ENCODE assay signal across 32 mouse cellular contexts in genomic region chr6:85823382-85824090, GRCm38 (mm10). TPM values are rescaled to one million over a fixed set of nuclear protein-coding genes. Genes with fewer than 3 reads are reported as not detected.
DNase-seq lines count a peak whose midpoint lies in the region; ATAC-seq and TF ChIP-seq lines count a peak whose summit lies in the region.
"Had no signal": no experiment of that assay in that cellular context is flagged by ENCODE, and none has a peak within 500 bp of the region (broad histone marks: within the 10 kb centered on the region; RNA-seq: fewer than 3 reads in every experiment).

No protein-coding gene starts in this region.

- H3K79me2 ChIP-seq in liver, adult 2 months (ENCODE audit: control insufficient read depth, insufficient read depth, low read length): no peaks in the 10 kb centered on the region

- peak; percentile 67 for DNase-seq in kidney, adult 2 months
- DNase-seq in kidney, postnatal 10 days: no peak
- peak; percentile 97 for DNase-seq in liver, adult 2 months (ENCODE audit: extremely low read depth, low read depth, low spot score)
- no peak for DNase-seq in cerebellum, adult 9-10 months
- DNase-seq: adrenal gland, postnatal 10 days; adrenal gland, postnatal 36 days; B cell, adult 2 months; cerebellum, adult 18-20 months; cerebellum, adult 9-11 months; cerebellum, postnatal 25 days; gastrocnemius, postnatal 25 days; heart, adult 2 months; heart, postnatal 14 days had no signal

- H3K4me1 ChIP-seq in kidney, adult 2 months (ENCODE audit: control insufficient read depth, insufficient read depth, low read length): peaks cover 25% of the 10 kb centered on the region
- H3K4me1 ChIP-seq in liver, adult 2 months (ENCODE audit: control insufficient read depth, insufficient read depth, low read length): peaks cover 17% of the 10 kb centered on the region
- no peaks in the 10 kb centered on the region for H3K4me1 ChIP-seq in liver, embryonic 12.5 days
- H3K4me1 ChIP-seq in small intestine, adult 2 months (ENCODE audit: control insufficient read depth, insufficient read depth, insufficient read length, low read length): peaks cover 21% of the 10 kb centered on the region; the same call in 1 of the 2 replicates
- H3K4me1 ChIP-seq: embryonic facial prominence, embryonic 12.5 days; embryonic facial prominence, embryonic 15.5 days; forebrain, embryonic 12.5 days; forebrain, embryonic 15.5 days; heart, embryonic 10.5 days; heart, embryonic 13.5 days; hindbrain, embryonic 12.5 days; hindbrain, embryonic 15.5 days had no signal

- no peak overlapping the region for H3K4me3 ChIP-seq in kidney, adult 2 months (ENCODE audit: insufficient read depth, low read depth, low read length)
- no peak overlapping the region for H3K4me3 ChIP-seq in liver, adult 2 months (ENCODE audit: insufficient read depth, low read depth, low read length)
- H3K4me3 ChIP-seq in liver, embryonic 12.5 days: no peak overlapping the region
- H3K4me3 ChIP-seq in small intestine, adult 2 months (ENCODE audit: low read depth, low read length): no peak overlapping the region
- H3K4me3 ChIP-seq: embryonic facial prominence, embryonic 12.5 days; embryonic facial prominence, embryonic 15.5 days; forebrain, embryonic 12.5 days; forebrain, embryonic 15.5 days; heart, adult 2 months; heart, embryonic 10.5 days; heart, embryonic 13.5 days; hindbrain, embryonic 12.5 days; hindbrain, embryonic 15.5 days had no signal

- 71% methylated on average over 1 of the region's 1 CpGs for WGBS in kidney, adult 2 months
- WGBS in liver, adult 2 months: 37% methylated on average over 1 of the region's 1 CpGs
- 79% methylated on average over 1 of the region's 1 CpGs for WGBS in liver, embryonic 12.5 days (ENCODE audit: insufficient replicate concordance)
- WGBS in small intestine, adult 2 months: 30% methylated on average over 1 of the region's 1 CpGs

- TF ChIP-seq CTCF in kidney, adult 2 months (conservative IDR thresholded peaks at IDR 0.05; ENCODE audit: insufficient read depth, insufficient read length, low read depth, low read length): no peak
- TF ChIP-seq CTCF in liver, adult 2 months (IDR thresholded peaks at IDR 0.05; ENCODE audit: low read depth, low read length): no peak
- no peak for TF ChIP-seq CTCF in small intestine, adult 2 months (IDR thresholded peaks at IDR 0.05; ENCODE audit: extremely low read depth, insufficient read length, insufficient replicate concordance, low read depth, low read length)

- no peak overlapping the region for H3K9ac ChIP-seq in liver, adult 2 months (ENCODE audit: low read depth, low read length)
- no peak overlapping the region for H3K9ac ChIP-seq in liver, embryonic 12.5 days
- H3K9ac ChIP-seq: embryonic facial prominence, embryonic 12.5 days; embryonic facial prominence, embryonic 15.5 days; forebrain, embryonic 12.5 days; forebrain, embryonic 15.5 days; heart, embryonic 13.5 days; hindbrain, embryonic 12.5 days; hindbrain, embryonic 15.5 days had no signal

- ATAC-seq in liver, embryonic 12.5 days: no peak
- ATAC-seq: activated CD4-positive, CD25-positive, alpha-beta regulatory T cell, adult 4 months; forebrain, embryonic 15.5 days had no signal

- no peaks in the 10 kb centered on the region for H3K36me3 ChIP-seq in kidney, adult 2 months (ENCODE audit: control insufficient read depth, insufficient read depth, low read length)
- no peaks in the 10 kb centered on the region for H3K36me3 ChIP-seq in liver, adult 2 months (ENCODE audit: control insufficient read depth, insufficient read depth, low read length)
- H3K36me3 ChIP-seq in liver, embryonic 12.5 days: no peaks in the 10 kb centered on the region
- H3K36me3 ChIP-seq in small intestine, adult 2 months (ENCODE audit: control insufficient read depth, insufficient read depth, low read length): no peaks in the 10 kb centered on the region
- H3K36me3 ChIP-seq: embryonic facial prominence, embryonic 12.5 days; embryonic facial prominence, embryonic 15.5 days; forebrain, embryonic 12.5 days; forebrain, embryonic 15.5 days; heart, embryonic 10.5 days; heart, embryonic 13.5 days; hindbrain, embryonic 12.5 days; hindbrain, embryonic 15.5 days had no signal

- TF ChIP-seq POLR2A in kidney, adult 2 months (IDR thresholded peaks at IDR 0.05; ENCODE audit: low read depth, low read length): no peak
- TF ChIP-seq POLR2A in liver, adult 2 months (IDR thresholded peaks at IDR 0.05; ENCODE audit: extremely low read depth, insufficient read depth, low read length): no peak
- TF ChIP-seq POLR2A in small intestine, adult 2 months (IDR thresholded peaks at IDR 0.05; ENCODE audit: low read depth, low read length): no peak

- H3K27ac ChIP-seq in kidney, adult 2 months (ENCODE audit: insufficient read depth, low read depth, low read length): peak overlapping the region; percentile 66
- H3K27ac ChIP-seq in liver, adult 2 months (replicated peaks; ENCODE audit: insufficient read depth, low read depth, low read length): peak overlapping the region; percentile 92
- H3K27ac ChIP-seq in liver, embryonic 12.5 days: no peak overlapping the region
- peak overlapping the region; percentile 79 for H3K27ac ChIP-seq in small intestine, adult 2 months (ENCODE audit: insufficient read depth, low read depth, low read length)
- H3K27ac ChIP-seq: embryonic facial prominence, embryonic 12.5 days; embryonic facial prominence, embryonic 15.5 days; forebrain, embryonic 12.5 days; forebrain, embryonic 15.5 days; heart, adult 2 months; heart, embryonic 10.5 days; heart, embryonic 13.5 days; hindbrain, embryonic 12.5 days; hindbrain, embryonic 15.5 days had no signal

- no peaks in the 10 kb centered on the region for H3K27me3 ChIP-seq in kidney, adult 2 months (replicated peaks; ENCODE audit: control insufficient read depth, insufficient read depth, low read length)
- H3K27me3 ChIP-seq in liver, adult 2 months (ENCODE audit: control insufficient read depth, insufficient read depth, low read length): no peaks in the 10 kb centered on the region
- H3K27me3 ChIP-seq in liver, embryonic 12.5 days (replicated peaks): no peaks in the 10 kb centered on the region
- H3K27me3 ChIP-seq in small intestine, adult 2 months (ENCODE audit: control insufficient read depth, insufficient read depth, low read length): no peaks in the 10 kb centered on the region
- H3K27me3 ChIP-seq: embryonic facial prominence, embryonic 12.5 days; embryonic facial prominence, embryonic 15.5 days; forebrain, embryonic 12.5 days; forebrain, embryonic 15.5 days; heart, embryonic 13.5 days; hindbrain, embryonic 12.5 days; hindbrain, embryonic 15.5 days had no signal

- H3K9me3 ChIP-seq in liver, embryonic 12.5 days (replicated peaks): no peaks in the 10 kb centered on the region
- H3K9me3 ChIP-seq: embryonic facial prominence, embryonic 12.5 days; embryonic facial prominence, embryonic 15.5 days; forebrain, embryonic 12.5 days; forebrain, embryonic 15.5 days; heart, embryonic 10.5 days; heart, embryonic 13.5 days; hindbrain, embryonic 12.5 days; hindbrain, embryonic 15.5 days had no signal

- no peak overlapping the region for H3K4me2 ChIP-seq in liver, embryonic 12.5 days
- H3K4me2 ChIP-seq: embryonic facial prominence, embryonic 12.5 days; embryonic facial prominence, embryonic 15.5 days; forebrain, embryonic 12.5 days; forebrain, embryonic 15.5 days; heart, embryonic 13.5 days; hindbrain, embryonic 12.5 days; hindbrain, embryonic 15.5 days had no signal

RNA-seq across cellular contexts. Expression of gene Nat8f5, which starts 2.8 kb away (rescaled TPM):
- polyA plus RNA-seq in kidney, adult 2 months (2012; rRNA removed): 29.0 and 32.2 TPM in 2 replicates
- 0.18 and 0.27 TPM in 2 replicates for total RNA-seq in liver, adult 2 months (2014; rRNA removed)
- polyA plus RNA-seq in liver, adult 2 months (2012; rRNA removed): 0.53 and 2.7 TPM in 2 replicates
- not detected in 2 replicates for polyA plus RNA-seq in liver, embryonic 12.5 days (2016; fragmentation: Nextera tagmentation; extraction: Ambion mirVana)
- polyA plus RNA-seq in small intestine, adult 2 months (2012; rRNA removed): 14.4 and 46.1 TPM in 2 replicates
- total RNA-seq: CH12.LX; common myeloid progenitor, adult 5-6 weeks; gastrocnemius, adult 8-10 months; gastrocnemius, postnatal 25 days; heart, adult 2 months; heart, postnatal 14 days; hematopoietic stem cell, adult 5-6 weeks; MEL had no signal
- polyA plus RNA-seq: activated CD4-positive, CD25-positive, alpha-beta regulatory T cell, adult 4 months; embryonic facial prominence, embryonic 12.5 days; embryonic facial prominence, embryonic 15.5 days; forebrain, embryonic 12.5 days; forebrain, embryonic 15.5 days; gonadal fat pad, adult 2 months; heart, adult 2 months; heart, embryonic 10.5 days; heart, embryonic 13.5 days; heart, embryonic 16.5 days; hindbrain, embryonic 12.5 days; intestine, embryonic 14.5 days had no signal

RNA-seq across cellular contexts. Expression of gene Nat8f6, which starts 2.8 kb away (rescaled TPM):
- polyA plus RNA-seq in kidney, adult 2 months (2012; rRNA removed): 214 and 260 TPM in 2 replicates
- total RNA-seq in liver, adult 2 months (2014; rRNA removed): not detected in 2 replicates
- 0.28 and 0.57 TPM in 2 replicates for polyA plus RNA-seq in liver, adult 2 months (2012; rRNA removed)
- not detected in 2 replicates for polyA plus RNA-seq in liver, embryonic 12.5 days (2016; fragmentation: Nextera tagmentation; extraction: Ambion mirVana)
- polyA plus RNA-seq in small intestine, adult 2 months (2012; rRNA removed): 1.9 and 2.3 TPM in 2 replicates
- total RNA-seq: CH12.LX; common myeloid progenitor, adult 5-6 weeks; gastrocnemius, adult 8-10 months; heart, postnatal 14 days; hematopoietic stem cell, adult 5-6 weeks; MEL had no signal
- polyA plus RNA-seq: activated CD4-positive, CD25-positive, alpha-beta regulatory T cell, adult 4 months; embryonic facial prominence, embryonic 12.5 days; embryonic facial prominence, embryonic 15.5 days; forebrain, embryonic 12.5 days; forebrain, embryonic 15.5 days; gonadal fat pad, adult 2 months; heart, embryonic 10.5 days; heart, embryonic 16.5 days; hindbrain, embryonic 12.5 days; hindbrain, embryonic 15.5 days; intestine, embryonic 14.5 days had no signal

RNA-seq across cellular contexts. Expression of gene Nat8, which starts 8.3 kb away (rescaled TPM):
- 235 and 248 TPM in 2 replicates for polyA plus RNA-seq in kidney, adult 2 months (2012; rRNA removed)
- 0.18 and 0.27 TPM in 2 replicates for total RNA-seq in liver, adult 2 months (2014; rRNA removed)
- 1.2 and 3.4 TPM in 2 replicates for polyA plus RNA-seq in liver, adult 2 months (2012; rRNA removed)
- polyA plus RNA-seq in liver, embryonic 12.5 days (2016; fragmentation: Nextera tagmentation; extraction: Ambion mirVana): not detected in 2 replicates
- 60.8 and 66.8 TPM in 2 replicates for polyA plus RNA-seq in small intestine, adult 2 months (2012; rRNA removed)
- total RNA-seq: CH12.LX; common myeloid progenitor, adult 5-6 weeks; gastrocnemius, adult 8-10 months; gastrocnemius, postnatal 25 days; heart, adult 2 months; heart, postnatal 14 days; hematopoietic stem cell, adult 5-6 weeks; MEL had no signal
- polyA plus RNA-seq: activated CD4-positive, CD25-positive, alpha-beta regulatory T cell, adult 4 months; embryonic facial prominence, embryonic 12.5 days; embryonic facial prominence, embryonic 15.5 days; forebrain, embryonic 12.5 days; forebrain, embryonic 15.5 days; heart, adult 2 months; heart, embryonic 10.5 days; heart, embryonic 13.5 days; hindbrain, embryonic 12.5 days; hindbrain, embryonic 15.5 days had no signal

RNA-seq across cellular contexts. Expression of gene Nat8f2, which starts 45.4 kb away (rescaled TPM):
- 4.8 and 5.7 TPM in 2 replicates for polyA plus RNA-seq in kidney, adult 2 months (2012; rRNA removed)
- total RNA-seq in liver, adult 2 months (2014; rRNA removed): 524 and 612 TPM in 2 replicates
- 256 and 307 TPM in 2 replicates for polyA plus RNA-seq in liver, adult 2 months (2012; rRNA removed)
- 0.04 TPM in 1 of 2 replicates, not detected in the other for polyA plus RNA-seq in liver, embryonic 12.5 days (2016; fragmentation: Nextera tagmentation; extraction: Ambion mirVana)
- 0.23 and 0.66 TPM in 2 replicates for polyA plus RNA-seq in small intestine, adult 2 months (2012; rRNA removed)
- total RNA-seq: CH12.LX; common myeloid progenitor, adult 5-6 weeks; heart, postnatal 14 days; hematopoietic stem cell, adult 5-6 weeks had no signal
- polyA plus RNA-seq: activated CD4-positive, CD25-positive, alpha-beta regulatory T cell, adult 4 months; embryonic facial prominence, embryonic 12.5 days; forebrain, embryonic 12.5 days; forebrain, embryonic 15.5 days; heart, adult 2 months; heart, embryonic 10.5 days; heart, embryonic 13.5 days; heart, embryonic 16.5 days; hindbrain, embryonic 12.5 days; hindbrain, embryonic 15.5 days had no signal

RNA-seq across cellular contexts. Expression of gene Nat8f3, which starts 58.0 kb away (rescaled TPM):
- polyA plus RNA-seq in kidney, adult 2 months (2012; rRNA removed): 43.5 and 54.4 TPM in 2 replicates
- 0.20 and 0.28 TPM in 2 replicates for total RNA-seq in liver, adult 2 months (2014; rRNA removed)
- 0.06 and 0.16 TPM in 2 replicates for polyA plus RNA-seq in liver, adult 2 months (2012; rRNA removed)
- not detected in 2 replicates for polyA plus RNA-seq in liver, embryonic 12.5 days (2016; fragmentation: Nextera tagmentation; extraction: Ambion mirVana)
- polyA plus RNA-seq in small intestine, adult 2 months (2012; rRNA removed): 0.62 and 2.8 TPM in 2 replicates
- total RNA-seq: adrenal gland, postnatal 10 days; CH12.LX; common myeloid progenitor, adult 5-6 weeks; heart, adult 2 months; hematopoietic stem cell, adult 5-6 weeks; MEL had no signal
- polyA plus RNA-seq: activated CD4-positive, CD25-positive, alpha-beta regulatory T cell, adult 4 months; embryonic facial prominence, embryonic 15.5 days; heart, embryonic 16.5 days had no signal

Comparison
In these comparisons a context has a peak if more than half of its experiments do, and no peak if none do; other contexts are left out.
1. DNase-seq: peak in kidney, adult 2 months (single experiment) and liver, adult 2 months (single experiment); none in kidney, postnatal 10 days (single experiment) and cerebellum, adult 9-10 months (single experiment).
2. RNA of gene Nat8f6, which starts 2.8 kb away (polyA plus RNA-seq): 214 to 260 TPM in kidney, adult 2 months; 1.9 to 2.3 TPM in small intestine, adult 2 months, 0.28 to 0.57 TPM in liver, adult 2 months and not detected in liver, embryonic 12.5 days; every median in the first group is over 10 times any median in the second.
3. RNA of gene Nat8, which starts 8.3 kb away (polyA plus RNA-seq): 235 to 248 TPM in kidney, adult 2 months and 60.8 to 66.8 TPM in small intestine, adult 2 months; 1.2 to 3.4 TPM in liver, adult 2 months and not detected in liver, embryonic 12.5 days; every median in the first group is over 10 times any median in the second.